20 mouse cellular contexts compared by ENCODE assay signal in genomic region chr2:44309124-44309523, GRCm38 (mm10).
"Had no signal": no experiment of that assay in that cellular context is flagged by ENCODE, and none has a peak within 500 bp of the region (broad histone marks: within the 10 kb centered on the region; RNA-seq: fewer than 3 reads in every experiment).

No protein-coding gene starts in this region.

- H3K36me3 ChIP-seq: lung, embryonic 15.5 days; midbrain, embryonic 13.5 days; midbrain, embryonic 15.5 days; neural tube, embryonic 13.5 days; neural tube, embryonic 15.5 days had no signal

- H3K27me3 ChIP-seq: lung, embryonic 15.5 days; megakaryocyte, embryonic 14.5 days; midbrain, embryonic 13.5 days; midbrain, embryonic 15.5 days; neural tube, embryonic 13.5 days; neural tube, embryonic 15.5 days had no signal

- H3K9ac ChIP-seq: lung, embryonic 15.5 days; midbrain, embryonic 13.5 days; midbrain, embryonic 15.5 days; neural tube, embryonic 13.5 days; neural tube, embryonic 15.5 days had no signal

- H3K9me3 ChIP-seq: lung, embryonic 15.5 days; megakaryocyte, embryonic 14.5 days; midbrain, embryonic 13.5 days; midbrain, embryonic 15.5 days; neural tube, embryonic 13.5 days; neural tube, embryonic 15.5 days had no signal

- ATAC-seq: lung, postnatal 0 days; midbrain, embryonic 15.5 days had no signal

- H3K27ac ChIP-seq: macrophage; midbrain, embryonic 13.5 days; midbrain, embryonic 15.5 days; neural tube, embryonic 13.5 days; neural tube, embryonic 15.5 days had no signal

- H3K4me2 ChIP-seq: lung, embryonic 15.5 days; midbrain, embryonic 11.5 days; midbrain, embryonic 13.5 days; midbrain, embryonic 15.5 days had no signal

- H3K4me3 ChIP-seq: lung, embryonic 15.5 days; megakaryocyte, embryonic 14.5 days; midbrain, embryonic 13.5 days; midbrain, embryonic 15.5 days; neural tube, embryonic 13.5 days; neural tube, embryonic 15.5 days had no signal

- DNase-seq: lung, adult 2 months; lung, postnatal 14 days; lung, postnatal 36 days; retina, postnatal 1 day; right cerebral cortex, adult 18-20 months; right cerebral cortex, postnatal 25 days; right cerebral cortex, postnatal 4 days; spleen, adult 18-20 months; thymus, adult 18-20 months; thymus, postnatal 14 days; thymus, postnatal 36 days had no signal
